Mouse (Mus musculus) ovary, postnatal 36 days (tissue): ENCODE results near the gene Stk4.
"Not testable (repeated sequence)": the region's sequence is repeated elsewhere in the genome, so short reads cannot be mapped to it uniquely, and the experiment has no call there.

Experiments
- DNase-seq: peaks from one replicate; pipeline ENCODE4 v3.0.0; 2022; ENCODE audit warnings: low spot score, mixed read lengths

Stk4 gene

DNA sequence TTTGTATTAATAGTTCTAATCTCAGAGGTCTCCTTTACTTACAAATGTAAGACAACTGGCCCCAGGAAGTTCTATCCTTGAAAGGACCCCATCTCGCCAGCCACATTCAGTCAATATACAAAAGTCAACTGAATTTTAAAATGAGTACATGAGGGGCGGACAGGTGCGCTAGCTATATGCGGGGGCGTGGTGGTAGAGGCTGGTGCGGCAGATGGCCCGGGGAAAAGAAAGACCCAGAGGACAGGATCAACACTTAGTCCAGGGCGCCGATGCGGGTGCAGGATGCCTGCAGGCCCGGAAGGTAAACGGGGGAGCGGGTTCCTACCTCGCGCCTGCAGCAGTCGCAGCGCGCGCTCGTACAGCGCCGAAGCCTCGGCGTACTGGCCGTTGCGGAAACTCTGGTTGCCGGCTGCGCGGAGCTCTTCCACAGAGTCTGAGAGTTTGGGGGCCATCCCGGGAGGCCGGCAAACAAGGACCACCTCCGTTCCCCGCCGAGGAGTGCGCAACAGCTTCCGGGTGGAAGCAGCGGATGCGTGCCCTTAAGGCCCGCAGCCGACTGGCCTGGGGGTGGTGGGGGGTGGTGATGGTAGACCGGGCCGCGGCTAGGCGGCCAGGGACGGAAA is at the start of gene Stk4:
TSS of gene Stk4 (plus strand) at position 181 of the 623 bp plus-strand sequence.
- no peak for DNase-seq

DNA sequence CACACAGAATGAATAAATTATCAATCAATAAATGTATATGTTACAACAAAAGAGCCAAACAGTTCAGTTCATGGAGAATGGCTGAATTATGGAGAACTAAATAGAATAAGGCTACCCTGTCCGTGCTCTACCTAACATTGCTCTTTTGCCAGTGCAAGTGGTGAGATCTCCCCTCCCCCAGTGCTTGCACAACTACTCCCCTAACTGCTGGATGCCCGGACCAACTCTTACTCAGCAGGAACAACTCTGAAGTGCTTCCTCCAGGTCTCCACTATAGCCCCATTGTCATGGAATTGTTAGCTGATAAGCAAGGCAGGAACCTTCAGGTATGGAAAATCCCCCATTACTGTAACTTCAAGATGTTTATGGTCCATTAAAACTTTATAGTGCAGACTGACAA is 48.0 kb upstream of the Stk4 start:
- DNase-seq = no peak

DNA sequence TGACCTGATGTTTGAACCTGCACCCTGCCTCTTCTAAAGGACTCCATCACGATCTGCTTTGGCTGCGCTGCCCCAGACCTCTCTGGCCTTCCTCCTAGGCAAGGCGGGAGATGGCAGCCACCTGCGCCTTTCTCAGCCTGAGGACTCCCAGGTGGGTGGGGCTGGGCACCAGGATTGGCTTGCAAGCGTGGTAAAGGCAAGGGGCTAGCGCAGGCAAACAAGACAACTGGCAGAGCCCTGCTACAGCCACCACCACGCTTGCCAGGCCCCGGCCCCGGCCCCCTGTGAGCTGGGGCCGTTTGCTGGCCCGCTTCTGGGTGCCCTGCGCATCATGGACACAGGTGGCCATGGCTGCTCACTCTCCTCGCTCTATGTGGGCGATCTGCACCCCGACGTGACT is 45.0 kb upstream of the Stk4 start, which contains the start of gene Pabpc1l:
TSS of gene Pabpc1l (plus strand) at position 301 of the 400 bp plus-strand sequence.
- DNase-seq = no peak

DNA sequence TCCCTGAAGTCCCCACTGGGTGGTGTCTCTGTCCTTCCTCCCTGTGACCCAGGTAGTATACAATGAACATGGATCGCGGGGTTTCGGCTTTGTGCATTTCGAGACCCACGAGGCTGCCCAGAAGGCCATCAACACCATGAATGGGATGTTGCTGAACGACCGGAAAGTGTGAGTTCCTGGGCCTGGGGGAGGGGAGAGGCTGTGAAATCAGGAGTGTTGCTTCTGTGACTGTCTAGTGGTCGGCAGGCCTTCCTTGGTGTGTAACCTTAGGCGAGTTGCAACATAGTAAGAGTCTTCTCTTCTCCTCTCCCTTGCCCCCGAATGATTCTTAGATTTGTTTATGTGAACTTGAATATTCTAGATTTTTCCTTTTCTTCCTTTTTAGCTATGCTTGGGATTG is 39.0 kb upstream of the Stk4 start:
- DNase-seq = no peak

DNA sequence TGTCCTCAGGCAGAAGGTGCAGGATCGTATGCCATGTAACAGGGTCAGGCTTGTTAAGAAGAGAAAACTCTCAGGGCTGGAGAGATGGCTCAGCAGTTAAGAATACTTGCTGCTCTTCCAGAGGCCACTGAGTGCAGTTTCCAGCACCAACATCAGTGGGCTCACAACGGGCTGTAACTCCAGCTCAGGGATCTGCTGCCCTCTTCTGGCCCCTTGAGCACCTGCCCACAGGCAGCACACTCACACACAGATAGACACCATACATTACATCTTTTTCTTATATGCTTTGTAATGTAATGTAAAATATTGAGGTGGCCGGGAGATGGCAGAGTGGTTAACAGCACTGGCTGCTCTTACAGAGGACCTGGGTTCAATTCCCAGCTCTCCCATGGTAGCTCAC is 37.1 kb upstream of the Stk4 start:
- DNase-seq = no peak

DNA sequence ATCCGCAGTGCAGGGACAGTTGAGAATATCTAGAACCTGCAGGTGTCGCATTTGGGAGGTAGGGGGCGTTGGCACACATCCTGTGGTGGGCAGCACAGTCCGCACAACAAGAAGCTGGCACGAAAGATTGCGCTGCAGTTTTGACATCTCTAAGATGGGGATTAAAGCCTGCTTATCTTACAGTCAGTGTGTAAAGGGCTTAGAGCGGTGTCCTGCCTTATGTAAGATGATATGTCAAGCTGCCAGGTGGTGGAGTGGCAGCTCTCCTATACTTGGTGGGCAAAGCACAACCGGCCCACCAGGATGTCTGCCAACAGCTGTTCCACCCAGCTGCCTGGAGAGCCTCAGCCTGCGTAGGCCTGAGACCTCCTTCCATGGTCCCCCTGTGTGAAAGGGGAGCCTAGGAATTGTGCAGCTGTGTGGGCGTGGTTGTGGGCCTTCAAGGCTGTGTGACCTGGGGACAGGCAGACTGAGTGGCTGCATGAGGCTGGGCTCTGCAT is 33.6 kb upstream of the Stk4 start:
- no peak for DNase-seq

DNA sequence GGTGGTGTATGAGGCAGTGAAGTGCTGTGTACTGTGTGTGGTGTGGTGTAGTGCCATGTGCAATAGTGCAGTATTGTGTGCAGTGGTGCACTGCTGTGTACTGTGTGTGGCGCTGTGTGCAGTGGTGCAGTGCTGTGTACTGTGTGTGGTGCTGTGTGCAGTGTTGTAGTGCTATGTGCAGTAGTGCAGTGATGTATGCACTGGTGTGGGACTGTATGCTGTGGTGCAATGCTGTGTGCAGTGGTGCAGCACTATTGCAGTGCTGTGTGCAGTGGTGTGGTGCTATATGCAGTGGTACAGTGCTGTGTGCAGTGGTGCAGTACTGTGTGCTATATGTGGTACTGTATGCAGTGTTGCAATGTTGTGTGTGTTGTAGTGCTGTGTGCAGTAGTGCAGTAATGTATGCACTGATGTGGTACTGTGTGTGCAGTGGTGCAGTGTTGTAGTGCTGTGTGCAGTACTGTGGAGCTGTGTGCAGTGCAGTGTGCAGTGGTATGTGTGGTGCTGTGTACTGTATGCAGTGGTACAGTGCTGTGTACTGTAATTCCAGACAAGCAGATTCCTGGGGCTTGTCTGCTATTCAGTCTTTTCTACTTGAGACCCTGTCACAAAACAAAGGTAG is 31.6 kb upstream of the Stk4 start:
- no peak for DNase-seq

DNA sequence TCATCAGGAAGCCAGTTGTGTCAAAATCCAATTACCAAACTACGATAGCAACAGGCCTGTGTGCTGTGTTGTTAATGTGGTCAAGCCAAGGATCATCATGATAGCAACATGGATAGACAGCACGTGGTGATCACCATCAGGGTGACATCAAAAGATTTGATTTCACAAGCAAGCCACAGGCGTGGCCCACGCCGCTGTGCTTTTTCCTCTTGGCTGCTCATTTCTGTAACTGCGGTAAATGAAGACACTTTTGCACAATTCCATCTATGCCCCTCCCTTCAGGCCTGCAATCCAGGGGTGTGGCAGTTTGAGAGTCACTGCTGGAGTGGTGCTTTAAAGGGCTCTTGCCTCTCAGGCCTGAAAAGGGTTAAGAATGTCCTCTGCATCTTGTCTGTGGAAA is 29.2 kb upstream of the Stk4 start:
- DNase-seq = no peak

DNA sequence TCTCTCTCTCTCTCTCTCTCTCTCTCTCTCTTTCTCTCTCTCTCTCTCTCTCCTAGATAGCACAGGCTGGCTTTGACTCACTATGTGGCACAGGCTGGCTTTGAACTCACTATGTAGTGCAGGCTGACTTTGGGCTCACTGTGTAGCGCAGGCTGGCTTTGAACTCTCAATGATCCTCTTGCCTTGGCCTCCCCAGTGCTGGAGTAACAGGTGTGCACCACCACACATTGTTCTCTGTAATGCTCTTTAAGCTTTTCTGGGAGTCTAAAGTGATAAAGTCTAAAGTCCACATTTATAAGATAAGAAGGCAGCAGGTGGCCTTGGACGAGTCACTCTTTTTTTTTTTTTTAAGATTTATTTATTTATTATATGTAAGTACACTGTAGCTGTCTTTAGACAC is 28.6 kb upstream of the Stk4 start:
- DNase-seq = no peak

DNA sequence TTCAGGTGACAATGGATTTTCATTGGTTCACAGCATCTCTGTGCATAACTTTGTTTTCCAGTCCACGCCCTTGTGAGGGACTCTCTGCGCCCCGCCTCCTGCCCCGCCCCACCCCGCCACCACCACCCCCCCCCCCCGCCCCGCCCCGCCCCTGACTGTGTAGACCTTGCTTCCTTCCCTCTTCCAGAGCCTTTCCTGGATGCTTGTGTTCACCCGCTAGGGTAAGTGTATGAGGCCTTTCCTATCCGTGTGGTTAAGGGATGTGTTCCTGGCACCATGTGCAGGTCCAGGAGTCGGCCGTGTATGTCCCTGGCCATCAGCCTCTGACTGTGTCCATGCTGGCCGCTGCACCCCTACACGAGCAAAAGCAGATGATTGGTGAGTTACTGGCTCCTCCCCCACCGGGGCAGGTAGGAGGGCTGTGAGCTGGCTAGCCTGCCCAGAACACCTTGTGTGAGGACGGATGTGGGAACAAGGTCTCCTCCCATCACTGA is 22.9 kb upstream of the Stk4 start:
- peak; percentile 16 for DNase-seq

DNA sequence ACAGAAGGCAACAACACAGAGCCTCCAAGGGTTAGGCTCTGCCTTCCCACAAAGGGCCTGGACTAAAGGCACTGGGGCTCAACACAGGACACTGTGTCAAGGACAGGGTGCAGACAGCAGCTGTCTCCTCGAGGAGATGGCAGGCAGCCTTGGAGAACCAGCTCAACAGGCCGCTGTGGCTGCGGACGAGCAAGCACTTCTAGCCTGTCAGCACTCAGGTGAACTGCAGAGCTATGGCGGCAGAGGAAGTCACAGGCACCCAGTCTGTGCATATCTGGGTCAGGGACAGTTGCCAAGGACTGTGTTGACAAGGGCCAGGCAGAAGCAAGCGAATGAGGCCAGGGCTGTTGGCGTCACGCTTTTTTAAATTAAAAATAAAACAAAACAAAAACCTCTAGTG is 16.4 kb upstream of the Stk4 start:
- DNase-seq = no peak

DNA sequence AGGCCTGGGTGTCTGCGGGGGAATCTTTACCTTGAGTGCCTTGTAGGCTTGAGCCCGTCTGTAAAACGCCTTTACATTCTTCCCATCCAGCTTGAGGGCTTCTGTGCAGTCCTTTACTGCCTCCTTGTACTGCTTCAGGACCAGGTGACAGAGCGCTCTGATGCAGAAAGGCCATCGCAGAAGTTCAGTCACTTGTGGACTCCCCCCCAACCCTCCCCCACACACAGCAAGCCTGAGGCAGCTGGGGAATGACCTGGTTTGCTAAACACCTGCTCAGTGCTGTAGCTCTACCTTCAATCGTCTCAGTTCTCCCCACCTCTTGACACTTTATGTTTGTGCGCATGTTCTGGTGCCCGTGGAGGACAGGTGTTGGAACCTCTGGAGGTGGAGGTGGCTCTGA is 15.5 kb upstream of the Stk4 start:
- no peak for DNase-seq

DNA sequence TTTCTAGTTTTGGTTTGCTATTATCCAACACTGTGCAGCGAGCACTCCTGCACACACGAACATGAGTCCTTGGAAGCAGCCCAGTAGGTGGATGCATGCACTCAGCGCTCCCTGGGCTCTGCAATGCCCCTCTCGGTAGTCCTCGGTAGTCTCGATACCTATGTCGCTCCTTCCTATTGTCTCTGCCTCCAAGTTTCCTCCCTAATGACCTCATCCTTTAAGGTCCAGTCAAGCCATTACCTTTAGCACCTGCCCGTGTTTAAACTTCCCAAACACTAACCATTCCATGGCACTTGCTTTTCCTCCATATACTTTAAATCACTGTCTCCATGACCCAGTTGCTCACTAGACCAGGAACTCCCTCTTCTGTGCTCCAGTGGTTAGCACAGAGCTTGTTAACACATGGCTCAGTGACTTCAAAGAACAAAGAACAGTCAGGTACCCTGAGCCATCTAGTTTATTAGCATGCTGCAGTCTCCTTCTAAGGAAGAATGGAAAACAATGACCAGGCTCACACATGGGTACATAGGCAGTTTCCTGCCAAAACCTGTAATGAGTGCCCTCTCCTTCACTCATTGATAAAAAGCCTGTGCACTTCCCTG is 10.4 kb upstream of the Stk4 start:
- DNase-seq = no peak

DNA sequence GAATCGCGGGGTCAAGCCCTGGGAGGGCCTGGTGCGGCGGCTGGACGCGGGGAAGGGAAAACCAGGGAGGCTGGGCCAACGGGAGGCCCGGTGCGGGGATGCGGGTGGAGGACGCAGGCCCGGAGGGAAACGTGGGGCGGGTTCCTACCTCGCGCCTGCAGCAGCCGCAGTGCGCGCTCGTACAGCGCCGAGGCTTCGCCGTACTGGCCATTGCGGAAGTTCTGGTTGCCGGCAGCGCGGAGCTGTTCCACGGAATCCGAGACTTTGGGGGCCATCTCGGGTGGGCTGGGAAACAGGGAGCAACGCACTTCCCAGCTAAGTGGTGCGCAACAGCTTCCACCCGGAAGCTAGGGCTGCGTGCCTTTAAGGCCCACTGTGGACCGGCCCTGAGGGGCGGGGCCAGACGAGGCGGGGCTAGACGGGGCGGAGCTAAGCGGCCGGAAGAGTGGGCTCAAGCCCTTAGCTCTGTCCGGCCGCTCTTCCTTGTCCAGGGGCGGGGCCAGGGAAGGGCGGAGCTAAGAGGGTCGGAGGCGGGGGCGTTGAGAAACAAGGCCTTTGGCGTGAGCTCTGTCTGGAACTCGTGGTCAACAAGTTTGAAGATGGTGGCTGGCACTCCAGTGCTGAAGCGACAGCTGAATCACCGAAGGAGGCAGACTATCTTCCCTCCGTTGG is 779 bp downstream of the Stk4 start, which contains the start of gene Tomm34:
TSS of gene Tomm34 (minus strand) at position 405 of the 672 bp plus-strand sequence.
- DNase-seq = peak; percentile 97

DNA sequence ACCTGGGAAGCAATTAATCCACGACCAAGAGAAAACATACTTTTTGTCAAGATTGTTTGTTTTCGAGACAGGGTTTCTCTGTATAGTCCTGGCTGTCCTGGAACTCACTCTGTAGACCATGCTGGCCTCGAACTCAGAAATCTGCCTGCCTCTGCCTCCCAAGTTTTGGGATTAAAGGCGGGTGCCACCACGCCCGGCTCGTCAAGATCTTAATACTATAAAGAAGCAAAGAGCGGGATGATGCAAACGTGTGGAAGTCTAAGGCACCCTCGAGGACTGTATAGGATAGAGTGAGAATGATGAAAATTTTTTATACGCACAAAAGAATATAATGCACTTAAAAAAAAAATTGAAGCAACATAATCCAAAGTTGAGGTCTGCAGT is 1.3 kb downstream of the Stk4 start:
- not testable (repeated sequence) for DNase-seq

DNA sequence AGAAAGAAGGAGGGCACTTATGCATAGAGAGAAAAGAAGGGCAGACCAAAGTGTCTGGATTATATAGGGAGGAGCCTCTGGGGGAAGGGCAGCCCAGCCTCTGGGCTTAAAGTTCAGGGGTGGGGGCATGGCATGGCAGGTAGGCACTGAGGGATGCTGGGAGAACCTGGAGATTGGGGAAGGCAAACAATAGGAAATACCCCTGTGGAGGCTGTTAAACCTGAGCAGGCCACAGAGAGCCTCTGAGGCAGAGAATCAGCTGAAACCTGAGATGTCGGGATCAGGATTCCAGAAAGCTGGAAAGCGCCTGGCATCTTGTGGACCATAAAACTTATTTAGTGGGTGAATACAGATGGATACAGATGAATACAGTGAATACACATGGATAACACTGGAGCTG is 2.0 kb downstream of the Stk4 start:
- DNase-seq = no peak

DNA sequence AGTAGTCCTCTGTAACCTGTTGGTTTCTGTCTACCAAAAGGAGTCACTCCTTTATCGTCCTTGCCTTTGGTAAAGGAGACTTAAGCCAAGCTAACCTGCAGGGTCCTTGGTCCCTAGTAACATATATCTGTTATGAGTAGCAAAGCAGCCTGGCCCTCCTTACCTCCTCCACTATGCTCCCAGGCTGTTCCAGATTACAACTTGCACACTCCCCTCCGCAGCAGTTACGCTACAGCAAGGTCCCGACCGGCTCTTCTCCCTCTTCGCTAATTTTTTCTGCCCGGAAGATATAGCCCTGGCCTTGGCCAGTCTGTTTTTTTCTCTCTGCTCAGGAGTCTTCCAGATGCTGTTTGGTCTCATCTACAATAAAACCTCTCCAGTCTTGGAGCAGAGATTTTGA is 3.0 kb downstream of the Stk4 start:
- peak; percentile 16 for DNase-seq

DNA sequence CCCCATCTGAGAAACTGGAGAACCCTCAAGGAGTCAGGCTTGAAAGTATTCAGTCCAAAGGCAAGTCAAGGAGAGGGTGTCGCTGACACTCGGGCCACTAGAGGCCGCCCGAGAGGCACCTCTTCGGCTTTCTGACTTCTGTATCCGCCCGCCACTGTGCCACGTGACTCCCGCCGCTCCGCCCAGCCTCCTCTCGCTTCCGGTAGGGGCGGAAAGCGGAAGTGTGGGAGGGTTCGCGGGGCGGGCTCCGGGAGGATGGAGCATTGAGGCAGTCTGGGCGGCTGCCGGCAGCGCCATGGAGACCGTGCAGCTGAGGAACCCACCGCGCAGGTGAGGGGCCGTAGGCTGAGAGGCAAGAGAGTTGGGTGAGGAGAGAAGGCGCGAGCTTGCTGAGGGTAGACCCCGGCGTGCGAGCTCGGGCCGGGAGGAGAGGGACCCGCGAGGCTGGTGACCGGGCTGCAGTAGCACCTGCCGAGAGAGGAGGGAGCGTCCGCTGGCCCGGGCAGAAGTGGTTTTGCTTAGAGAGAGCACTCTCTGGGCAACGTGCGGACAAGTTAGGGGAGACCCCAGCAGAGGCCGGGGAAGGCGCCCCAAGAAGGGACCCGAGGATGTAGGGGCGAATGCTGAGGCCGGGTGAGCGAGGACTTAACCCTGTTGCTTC is 3.9 kb downstream of the Stk4 start:
- peak; percentile 98 for DNase-seq

DNA sequence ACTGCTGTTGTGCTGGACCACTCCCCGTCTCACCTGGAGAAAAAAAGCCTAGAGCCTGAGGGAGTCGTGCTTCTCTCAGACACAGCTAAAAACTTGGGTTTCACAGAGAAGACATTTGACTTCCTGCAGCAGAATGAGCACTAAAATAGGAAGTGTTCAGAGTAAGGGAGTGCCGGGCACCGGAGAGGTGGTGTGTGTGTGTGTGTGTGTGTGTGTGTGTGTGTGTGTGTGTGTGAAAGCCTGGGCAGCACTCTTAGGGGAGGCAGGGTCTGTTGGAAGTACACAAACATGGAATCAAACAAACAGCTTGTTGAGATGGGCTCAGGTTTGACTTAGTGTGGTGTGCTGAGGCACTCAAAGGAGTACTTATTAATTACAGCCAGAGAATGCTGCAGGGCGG is 5.0 kb downstream of the Stk4 start:
- no peak for DNase-seq

DNA sequence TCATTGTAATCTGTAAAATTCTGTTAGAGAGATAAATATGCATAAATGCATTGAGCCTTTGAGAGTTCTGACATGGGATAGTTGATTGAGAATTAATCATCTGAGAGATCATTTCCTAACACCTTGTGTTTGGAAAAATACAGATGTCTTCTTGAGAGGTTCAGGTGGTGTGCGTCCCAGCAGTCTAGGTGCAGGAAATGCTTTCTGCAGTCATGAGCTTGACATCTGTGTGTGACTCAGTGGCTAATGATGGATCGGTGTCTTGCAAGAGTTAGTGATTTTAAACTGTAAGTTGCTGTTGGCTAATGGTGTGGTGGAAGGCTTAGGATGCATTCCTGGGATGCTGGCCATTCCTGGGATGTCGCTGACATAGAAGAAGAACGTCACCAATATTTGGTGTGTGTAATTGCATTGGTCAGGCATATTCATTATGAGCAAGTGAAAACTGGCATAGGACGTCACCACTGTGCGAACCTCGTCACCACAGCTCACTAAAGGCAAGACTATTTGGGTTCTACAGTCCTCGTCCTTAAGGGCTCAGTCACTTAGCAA is 6.8 kb downstream of the Stk4 start:
- DNase-seq = no peak

DNA sequence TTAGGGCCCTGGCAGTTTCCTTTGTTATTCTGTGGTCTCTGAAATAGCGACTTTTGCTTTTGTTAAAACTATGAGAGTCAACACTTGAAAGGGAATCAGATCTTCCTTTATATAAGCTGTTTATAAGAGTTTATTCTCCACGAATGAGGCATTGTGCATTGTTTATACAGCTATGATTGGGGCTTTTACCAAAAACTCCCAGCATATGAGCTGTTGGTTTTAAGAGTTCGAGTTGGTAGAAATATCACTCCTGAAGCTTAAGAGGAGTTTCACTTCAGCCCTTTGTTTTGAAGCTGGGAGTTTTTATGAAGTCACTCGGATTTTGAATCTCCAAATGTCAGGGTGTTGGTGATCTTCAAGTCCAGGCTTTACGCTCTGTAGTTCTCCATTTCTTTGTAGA is 7.8 kb downstream of the Stk4 start:
- DNase-seq = no peak

DNA sequence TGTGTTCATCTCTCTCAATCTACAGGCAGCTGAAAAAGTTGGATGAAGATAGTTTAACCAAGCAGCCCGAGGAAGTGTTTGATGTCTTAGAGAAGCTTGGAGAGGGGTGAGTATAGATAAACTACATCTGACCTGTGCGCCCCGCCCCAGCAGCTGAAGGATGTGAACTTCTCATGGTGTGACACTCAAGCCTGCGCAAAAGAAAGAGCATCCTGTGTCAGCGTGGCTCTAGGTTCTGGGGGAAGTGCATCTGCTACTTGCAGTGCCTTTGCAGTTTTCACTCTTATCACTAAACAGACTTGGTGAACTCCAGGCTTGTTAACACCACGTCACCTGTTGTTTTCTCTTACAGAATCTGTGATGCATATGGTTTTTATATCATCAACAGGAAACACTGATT is 9.4 kb downstream of the Stk4 start:
- no peak for DNase-seq
